Mouse (Mus musculus) bone marrow, adult 2 months (tissue): ENCODE data around the gene Cped1.

Experiments used
- CTCF ChIP-seq: fragments of 200-500 bp; IDR thresholded peaks from 2 replicates; pipeline ENCODE4 v1.5.1; 2011; ENCODE audit warnings: low read length, control low read depth; ENCODE audit not compliant: control insufficient read depth, insufficient read depth
- POLR2A ChIP-seq: fragments of 200-500 bp; IDR thresholded peaks from 2 replicates; pipeline ENCODE4 v1.6.1; 2011; ENCODE audit warnings: low read depth, mild to moderate bottlenecking, control low read depth, low read length, borderline replicate concordance; ENCODE audit not compliant: control insufficient read depth

DNA sequence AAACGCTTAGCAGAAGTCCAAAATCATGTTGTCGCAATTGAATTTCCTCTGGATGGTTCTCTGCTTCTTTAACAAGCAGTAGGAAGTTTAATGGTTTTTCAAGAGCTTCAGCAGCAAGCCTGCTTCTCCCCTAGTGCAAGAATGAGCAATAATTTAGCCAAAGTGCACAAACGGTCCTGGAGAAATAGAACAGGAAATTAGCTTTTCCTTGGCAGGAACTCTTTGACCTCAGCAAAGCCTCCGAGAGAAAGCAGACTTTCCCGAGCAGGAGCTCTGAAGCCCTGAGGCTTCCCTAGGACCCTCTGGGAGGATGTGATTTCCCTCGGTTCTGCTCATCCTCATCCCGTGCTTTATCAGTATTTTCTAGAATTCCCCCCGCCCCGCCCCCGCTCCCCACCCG lies 13.3 kb downstream of the Cped1 start:
- TF ChIP-seq POLR2A (no peak), CTCF (no peak)
